Mouse (Mus musculus): ENCODE measurements around the gene Psd4. TPM values are rescaled to one million over a fixed set of nuclear protein-coding genes. Genes with fewer than 3 reads are reported as not detected.

Psd4 gene
- 0.93 and 2.1 TPM in 2 replicates for polyA plus RNA-seq (2016; fragmentation: Nextera tagmentation; extraction: Ambion mirVana)

DNA sequence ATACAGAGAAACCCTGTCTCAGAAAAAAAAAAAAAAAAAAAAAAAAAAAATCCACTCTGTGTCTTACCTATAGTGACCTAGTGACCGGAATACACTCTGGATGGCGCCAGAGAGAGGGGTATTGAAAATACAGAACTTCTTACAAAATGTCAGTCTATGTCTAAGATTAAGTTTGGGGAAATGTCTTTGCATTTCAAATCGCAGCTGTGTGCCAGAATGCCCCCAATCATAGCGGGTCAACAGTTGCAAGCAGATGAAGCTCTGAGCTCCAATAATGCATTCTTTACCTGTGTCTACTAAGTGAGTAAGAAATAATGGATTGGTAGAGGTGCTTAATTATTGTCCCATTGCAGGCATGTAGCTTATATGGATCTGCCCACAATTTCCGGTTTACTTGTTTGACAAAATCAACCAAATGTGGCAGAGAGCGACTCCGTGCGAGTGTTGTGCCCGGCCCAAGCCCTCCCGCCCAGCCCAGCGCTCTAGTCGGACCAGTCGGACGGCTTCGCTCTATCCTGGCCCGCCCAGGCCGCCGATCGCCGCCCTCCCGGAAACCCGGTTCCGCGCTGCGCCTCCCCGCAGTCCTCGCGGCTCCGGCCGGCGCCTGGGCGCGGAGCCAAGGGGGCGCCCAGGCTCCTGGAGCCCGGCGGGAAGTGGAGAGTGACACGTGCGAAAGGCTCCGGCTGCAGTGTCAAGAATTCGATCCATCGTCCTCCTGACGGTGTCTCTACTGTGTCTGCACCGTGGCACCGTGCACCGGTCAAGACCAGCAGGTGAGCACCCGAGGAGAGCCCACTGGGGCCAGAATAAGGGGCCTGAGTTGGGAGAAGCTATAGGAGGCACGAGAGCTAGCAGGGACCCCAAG, at the start of gene Psd4:
TSS of gene Psd4 (plus strand) at position 551 of the 865 bp plus-strand sequence.
- Histone ChIP-seq H3K27me3 (0 out of 2 replicates have a peak, but pooled peaks cover 8% of the 10 kb centered on the region), H3K27ac (no peak within 1 kb of the TSS), H3K4me3 (peak within 1 kb of the TSS; percentile 37), H3K36me3 (no peaks in the 10 kb centered on the region), H3K9ac (peak within 1 kb of the TSS; percentile 33), H3K9me3 (no peaks in the 10 kb centered on the region), H3K4me2 (replicated peaks) (peak within 1 kb of the TSS; percentile 70), H3K4me1 (peaks cover 5% of the 10 kb centered on the region)
- peak; percentile 84 for ATAC-seq (ENCODE audit: insufficient number of reproducible peaks, insufficient read depth, low FRiP score, low TSS enrichment)
- WGBS = 4% methylated on average over 47 of the region's 47 CpGs

DNA sequence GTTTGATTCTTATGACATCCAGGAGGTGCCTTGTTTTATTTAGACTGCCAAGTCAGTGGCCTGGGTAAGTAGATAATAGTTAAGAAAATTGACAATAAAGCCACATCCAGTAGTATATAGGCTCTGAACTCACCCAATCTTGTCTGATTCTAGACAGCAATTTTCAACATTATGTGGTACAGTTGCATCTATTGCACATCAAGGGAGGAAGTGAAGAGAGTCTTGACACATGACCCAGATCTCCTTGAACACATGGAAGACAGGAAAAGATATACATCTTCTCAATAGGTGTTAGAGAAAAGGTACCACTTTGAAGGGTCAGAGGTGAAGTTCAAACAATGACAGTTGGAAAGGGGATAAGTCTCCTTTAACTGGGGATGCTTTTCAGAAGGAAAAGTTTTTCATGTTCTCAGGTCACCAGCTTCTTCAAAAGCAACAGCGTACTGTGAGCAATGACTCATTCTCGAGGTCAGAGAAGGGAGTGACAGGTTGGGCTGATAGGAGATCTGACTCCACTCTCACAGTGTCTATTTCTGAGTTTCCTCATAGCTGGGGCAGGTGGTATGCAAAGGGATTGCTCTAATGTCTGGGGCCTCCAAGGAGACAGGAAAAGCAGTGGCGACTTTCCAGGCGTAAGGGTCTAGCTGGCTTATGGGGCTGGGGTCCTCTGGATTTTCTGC, 49.3 kb upstream of the Psd4 start:
- Histone ChIP-seq H3K4me3 (no peak overlapping the region), H3K9ac (no peak overlapping the region), H3K36me3 (no peaks in the 10 kb centered on the region), H3K4me1 (no peaks in the 10 kb centered on the region), H3K4me2 (replicated peaks) (no peak overlapping the region), H3K9me3 (no peaks in the 10 kb centered on the region), H3K27ac (no peak overlapping the region), H3K27me3 (no peaks in the 10 kb centered on the region)
- WGBS = 78% methylated on average over 4 of the region's 4 CpGs
- no peak for ATAC-seq (ENCODE audit: insufficient number of reproducible peaks, insufficient read depth, low FRiP score, low TSS enrichment)

DNA sequence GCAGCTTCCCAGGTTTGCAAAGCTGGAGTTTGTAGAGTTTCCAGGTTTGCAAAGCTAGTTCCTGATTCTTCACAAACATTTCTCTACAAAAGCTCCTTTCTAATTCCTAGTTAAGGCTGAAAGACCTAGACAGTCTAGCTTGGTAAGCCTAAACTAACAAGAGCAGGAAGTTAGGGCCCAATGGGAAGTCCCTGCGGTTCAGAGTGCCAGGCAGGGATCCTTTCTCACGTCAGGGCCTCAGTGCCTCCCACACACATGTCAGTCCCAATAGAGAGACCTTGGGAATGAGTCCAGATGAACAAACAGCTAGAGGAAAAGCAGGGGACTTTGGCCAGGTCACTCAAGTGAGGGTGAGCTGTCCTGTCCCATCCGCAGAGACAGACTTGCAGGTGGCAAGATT, 32.0 kb upstream of the Psd4 start:
- no peaks in the 10 kb centered on the region for H3K36me3 ChIP-seq
- H3K27me3 ChIP-seq = no peaks in the 10 kb centered on the region
- no peaks in the 10 kb centered on the region for H3K9me3 ChIP-seq
- WGBS = 53% methylated on average over 3 of the region's 3 CpGs
- no peak overlapping the region for H3K4me2 ChIP-seq (replicated peaks)
- H3K4me3 ChIP-seq = no peak overlapping the region
- no peak overlapping the region for H3K9ac ChIP-seq
- no peaks in the 10 kb centered on the region for H3K4me1 ChIP-seq
- H3K27ac ChIP-seq = no peak overlapping the region
- ATAC-seq (ENCODE audit: insufficient number of reproducible peaks, insufficient read depth, low FRiP score, low TSS enrichment) = no peak

DNA sequence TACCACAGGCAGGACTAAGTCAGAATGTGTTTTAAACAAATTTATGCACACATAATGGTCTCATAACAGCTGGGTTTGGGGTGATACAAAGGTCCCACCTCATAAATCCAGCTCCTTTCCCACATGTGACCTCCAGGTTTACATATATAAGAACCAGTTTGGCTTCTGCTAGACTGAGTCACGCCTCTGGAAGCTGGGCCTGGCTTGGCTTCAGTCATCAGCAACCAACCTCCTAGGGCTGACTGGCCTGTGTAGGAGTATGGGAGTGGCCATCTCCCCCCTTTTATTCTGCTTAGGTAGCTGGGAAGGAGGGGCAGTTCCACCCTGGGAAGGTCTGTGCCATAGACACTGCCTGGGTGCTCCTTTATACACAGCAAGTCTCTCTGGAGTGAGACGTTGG, 30.8 kb upstream of the Psd4 start, which contains the start of gene Il1rn:
TSS of gene Il1rn (plus strand) at position 309 of the 400 bp plus-strand sequence.
- no peaks in the 10 kb centered on the region for H3K36me3 ChIP-seq
- no peak for ATAC-seq (ENCODE audit: insufficient number of reproducible peaks, insufficient read depth, low FRiP score, low TSS enrichment)
- WGBS = 76% methylated on average over 2 of the region's 2 CpGs
- H3K4me3 ChIP-seq = no peak within 1 kb of the TSS
- H3K27me3 ChIP-seq = no peaks in the 10 kb centered on the region
- no peak within 1 kb of the TSS for H3K27ac ChIP-seq
- H3K4me1 ChIP-seq = no peaks in the 10 kb centered on the region
- H3K4me2 ChIP-seq (replicated peaks) = no peak within 1 kb of the TSS
- H3K9ac ChIP-seq = no peak within 1 kb of the TSS
- no peaks in the 10 kb centered on the region for H3K9me3 ChIP-seq

DNA sequence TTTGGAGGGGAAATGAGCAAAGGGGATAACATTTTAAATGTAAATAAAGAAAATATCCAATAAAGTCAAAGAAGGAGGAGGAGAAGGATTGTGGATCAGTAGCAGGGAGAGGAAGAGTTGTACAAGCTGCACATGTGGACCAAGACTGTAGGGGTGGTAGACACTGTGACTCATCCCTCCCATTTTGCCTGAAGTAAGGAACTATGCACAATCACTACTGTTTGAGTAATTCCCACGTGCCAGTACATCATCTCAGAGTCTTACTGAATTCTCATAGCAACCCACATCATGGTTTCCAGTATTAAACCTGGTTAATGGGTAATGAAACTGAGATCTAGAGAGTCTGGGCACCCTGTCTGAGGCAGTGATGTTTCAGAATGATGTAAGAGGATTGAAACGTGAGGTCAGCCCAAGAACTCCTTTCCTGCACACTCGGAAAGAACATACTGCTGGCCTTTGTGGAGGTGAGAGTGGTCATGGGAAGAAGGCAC, 25.9 kb upstream of the Psd4 start:
- ATAC-seq (ENCODE audit: insufficient number of reproducible peaks, insufficient read depth, low FRiP score, low TSS enrichment) = 0 out of 2 replicates have a peak, but pooled peaks have one; percentile 28
- Histone ChIP-seq H3K4me2 (replicated peaks) (no peak overlapping the region), H3K27ac (no peak overlapping the region), H3K36me3 (no peaks in the 10 kb centered on the region), H3K4me1 (no peaks in the 10 kb centered on the region), H3K9me3 (no peaks in the 10 kb centered on the region), H3K9ac (no peak overlapping the region), H3K4me3 (no peak overlapping the region), H3K27me3 (no peaks in the 10 kb centered on the region)
- 71% methylated on average over 3 of the region's 3 CpGs for WGBS

DNA sequence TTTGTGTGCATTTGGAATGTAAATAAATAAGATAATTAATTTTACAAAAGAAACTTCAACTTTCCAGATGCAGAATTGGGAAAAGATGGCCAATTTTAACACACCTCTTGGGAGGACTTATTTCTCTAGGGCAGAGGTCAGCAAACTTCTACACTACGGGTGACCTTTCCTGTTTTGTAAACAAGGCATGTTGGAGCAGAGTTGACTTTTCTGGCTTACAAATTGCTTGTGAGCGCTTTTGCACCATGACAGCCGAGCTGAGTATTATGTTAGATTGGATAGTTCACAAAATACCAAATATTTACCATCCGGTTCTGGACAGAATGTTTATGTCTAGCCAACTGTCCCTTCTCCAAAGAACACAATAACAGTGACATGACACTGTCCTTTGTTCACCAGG, 22.8 kb upstream of the Psd4 start:
- Histone ChIP-seq H3K36me3 (no peaks in the 10 kb centered on the region), H3K4me1 (no peaks in the 10 kb centered on the region), H3K9ac (no peak overlapping the region), H3K4me2 (replicated peaks) (no peak overlapping the region), H3K27me3 (no peaks in the 10 kb centered on the region), H3K27ac (no peak overlapping the region), H3K9me3 (no peaks in the 10 kb centered on the region), H3K4me3 (no peak overlapping the region)
- 65% methylated on average over 4 of the region's 4 CpGs for WGBS
- ATAC-seq (ENCODE audit: insufficient number of reproducible peaks, insufficient read depth, low FRiP score, low TSS enrichment) = no peak

DNA sequence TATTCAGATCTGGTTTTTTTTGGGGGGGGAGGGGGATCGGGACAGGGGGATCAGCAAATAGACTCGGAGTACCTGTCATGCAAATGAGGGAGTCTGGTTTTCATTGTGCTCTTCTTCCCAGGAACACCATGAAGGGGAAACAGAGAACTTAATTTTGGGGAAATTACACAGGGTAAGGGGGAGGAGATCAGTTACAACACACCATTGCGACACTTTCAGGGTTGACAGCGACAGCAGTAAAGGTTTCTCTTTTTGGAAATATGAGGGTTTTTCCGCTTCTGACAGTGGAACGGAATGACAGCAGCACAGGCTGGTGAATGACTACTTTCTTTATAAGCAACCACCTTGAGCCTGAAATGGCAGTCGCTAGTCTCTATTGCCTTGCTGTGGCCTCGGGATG, 22.3 kb upstream of the Psd4 start:
- ATAC-seq (ENCODE audit: insufficient number of reproducible peaks, insufficient read depth, low FRiP score, low TSS enrichment) = no peak
- no peak overlapping the region for H3K27ac ChIP-seq
- WGBS = 72% methylated on average over 8 of the region's 8 CpGs
- no peak overlapping the region for H3K4me2 ChIP-seq (replicated peaks)
- no peak overlapping the region for H3K4me3 ChIP-seq
- H3K4me1 ChIP-seq = no peaks in the 10 kb centered on the region
- no peaks in the 10 kb centered on the region for H3K36me3 ChIP-seq
- H3K9ac ChIP-seq = no peak overlapping the region
- no peaks in the 10 kb centered on the region for H3K9me3 ChIP-seq
- no peaks in the 10 kb centered on the region for H3K27me3 ChIP-seq

DNA sequence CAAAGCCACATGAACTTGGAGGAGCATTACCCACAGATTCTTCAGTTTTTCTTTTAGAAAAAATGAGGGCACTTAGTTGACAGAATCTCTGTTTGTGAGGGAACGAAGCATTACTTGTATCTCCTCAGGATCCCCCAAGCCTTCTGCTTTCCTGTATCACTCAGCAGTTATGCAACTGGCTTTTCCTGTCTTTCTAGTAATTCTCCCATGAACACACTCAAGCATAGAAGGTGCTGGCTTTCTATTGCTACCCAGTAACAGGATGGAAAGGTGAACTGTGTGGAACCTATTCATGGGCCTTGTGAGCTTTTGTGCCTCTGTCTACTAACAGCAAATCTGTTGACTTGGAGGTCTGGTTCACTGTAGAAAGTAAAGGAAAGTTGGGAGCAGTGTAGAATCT, 19.5 kb upstream of the Psd4 start:
- Histone ChIP-seq H3K27ac (no peak overlapping the region), H3K4me3 (no peak overlapping the region)
- 75% methylated on average over 1 of the region's 1 CpGs for WGBS

DNA sequence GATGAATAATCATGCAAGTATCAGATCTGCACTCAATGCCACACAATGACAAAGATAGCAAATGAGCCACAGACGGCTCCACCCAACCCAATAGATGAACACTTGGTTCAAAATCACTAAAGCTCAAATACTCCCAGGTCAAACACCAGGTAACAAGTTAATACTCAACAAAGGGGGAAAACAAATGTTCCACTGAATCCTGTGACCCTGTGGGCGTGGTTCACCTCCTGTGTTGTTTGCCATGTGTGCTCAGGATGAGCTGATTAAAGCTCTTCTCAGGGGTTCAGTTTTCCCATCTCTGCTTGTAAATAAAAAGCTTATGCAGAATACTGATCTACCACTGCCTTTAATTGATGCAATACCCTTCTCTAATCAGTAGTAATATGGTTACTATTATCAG, 16.2 kb upstream of the Psd4 start:
- ATAC-seq (ENCODE audit: insufficient number of reproducible peaks, insufficient read depth, low FRiP score, low TSS enrichment) = no peak
- Histone ChIP-seq H3K9ac (no peak overlapping the region), H3K36me3 (no peaks in the 10 kb centered on the region), H3K4me3 (no peak overlapping the region), H3K4me1 (no peaks in the 10 kb centered on the region), H3K27ac (no peak overlapping the region), H3K27me3 (no peaks in the 10 kb centered on the region), H3K4me2 (replicated peaks) (no peak overlapping the region), H3K9me3 (no peaks in the 10 kb centered on the region)
- 87% methylated on average over 2 of the region's 2 CpGs for WGBS

More for the DNA sequence above, 19.5 kb upstream of the Psd4 start:
- Histone ChIP-seq H3K36me3 (no peaks in the 10 kb centered on the region), H3K27me3 (no peaks in the 10 kb centered on the region), H3K4me2 (replicated peaks) (no peak overlapping the region), H3K4me1 (no peaks in the 10 kb centered on the region), H3K9me3 (no peaks in the 10 kb centered on the region), H3K9ac (no peak overlapping the region)
- ATAC-seq (ENCODE audit: insufficient number of reproducible peaks, insufficient read depth, low FRiP score, low TSS enrichment) = no peak

DNA sequence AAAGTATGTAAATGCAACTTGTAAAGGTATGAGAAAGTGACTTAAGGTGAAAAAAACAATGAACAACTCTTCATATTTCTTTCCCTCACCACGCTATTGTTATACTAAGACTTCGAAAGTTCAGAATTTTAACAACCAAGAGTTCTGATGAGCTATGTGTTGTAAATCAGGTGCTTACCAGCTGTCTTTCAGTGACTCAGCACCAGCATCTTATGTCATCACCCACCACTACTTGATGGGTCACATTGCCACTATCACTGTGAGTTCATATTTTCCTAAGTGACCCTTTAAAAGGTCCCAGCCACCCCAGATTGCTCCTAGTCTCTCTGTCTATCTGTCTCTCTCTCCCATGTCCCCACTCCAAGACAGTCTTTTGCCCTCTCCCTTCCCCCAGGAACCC, 14.3 kb upstream of the Psd4 start:
- Histone ChIP-seq H3K36me3 (no peaks in the 10 kb centered on the region), H3K4me1 (no peaks in the 10 kb centered on the region), H3K4me2 (replicated peaks) (no peak overlapping the region), H3K9ac (no peak overlapping the region), H3K9me3 (no peaks in the 10 kb centered on the region), H3K27me3 (no peaks in the 10 kb centered on the region), H3K4me3 (no peak overlapping the region), H3K27ac (no peak overlapping the region)
- 92% methylated on average over 2 of the region's 2 CpGs for WGBS
- no peak for ATAC-seq (ENCODE audit: insufficient number of reproducible peaks, insufficient read depth, low FRiP score, low TSS enrichment)

DNA sequence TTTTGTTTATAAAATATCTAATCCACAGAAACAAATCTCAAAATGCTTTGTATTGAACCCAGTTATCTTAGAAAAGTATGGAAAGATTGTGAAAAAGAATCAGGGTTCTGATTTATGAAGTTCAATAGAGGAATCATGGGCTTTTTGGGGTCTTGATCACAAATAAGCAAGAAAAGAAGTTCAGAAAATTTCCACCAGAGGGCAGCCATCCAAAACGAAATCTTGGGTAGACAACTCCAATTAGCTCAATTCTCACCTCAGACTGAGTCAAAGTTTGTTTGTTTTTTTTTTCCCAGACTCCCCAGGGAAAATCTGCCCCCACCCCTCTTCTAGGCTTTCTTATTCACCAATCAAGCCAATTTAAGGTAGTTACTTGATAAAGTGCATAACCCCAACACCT, 9.7 kb upstream of the Psd4 start:
- H3K4me1 ChIP-seq = no peaks in the 10 kb centered on the region
- H3K27me3 ChIP-seq = no peaks in the 10 kb centered on the region
- H3K4me2 ChIP-seq (replicated peaks) = no peak overlapping the region
- H3K36me3 ChIP-seq = no peaks in the 10 kb centered on the region
- H3K9ac ChIP-seq = no peak overlapping the region
- no peaks in the 10 kb centered on the region for H3K9me3 ChIP-seq
- WGBS = 5% methylated on average over 1 of the region's 1 CpGs
- no peak for ATAC-seq (ENCODE audit: insufficient number of reproducible peaks, insufficient read depth, low FRiP score, low TSS enrichment)
- H3K4me3 ChIP-seq = no peak overlapping the region
- no peak overlapping the region for H3K27ac ChIP-seq

DNA sequence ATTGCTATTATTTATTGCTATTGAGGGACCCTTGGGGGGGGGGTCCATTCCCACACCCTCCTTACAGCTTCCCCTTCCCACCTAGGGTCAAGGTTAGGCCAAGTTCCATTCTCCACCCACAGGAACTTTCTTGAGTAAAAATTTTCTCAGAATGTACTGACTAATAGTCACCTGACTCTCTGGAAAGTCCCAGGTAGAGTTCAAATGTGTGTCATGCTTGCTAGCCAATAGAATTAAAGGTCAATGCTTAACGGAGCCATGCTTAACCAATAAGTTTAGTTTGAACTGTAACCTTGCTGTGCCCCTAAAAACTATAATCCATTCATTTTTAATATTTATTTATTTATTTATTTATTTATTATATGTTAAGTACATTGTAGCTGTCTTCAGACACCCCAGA, 8.0 kb upstream of the Psd4 start:
- no peak overlapping the region for H3K27ac ChIP-seq
- H3K9me3 ChIP-seq = no peaks in the 10 kb centered on the region
- H3K4me1 ChIP-seq = no peaks in the 10 kb centered on the region
- no peaks in the 10 kb centered on the region for H3K27me3 ChIP-seq
- ATAC-seq (ENCODE audit: insufficient number of reproducible peaks, insufficient read depth, low FRiP score, low TSS enrichment) = no peak
- H3K4me2 ChIP-seq (replicated peaks) = no peak overlapping the region
- no peak overlapping the region for H3K9ac ChIP-seq
- H3K36me3 ChIP-seq = no peaks in the 10 kb centered on the region
- 93% methylated on average over 1 of the region's 1 CpGs for WGBS
- no peak overlapping the region for H3K4me3 ChIP-seq
